Mouse (Mus musculus) midbrain, embryonic 10.5 days (tissue): ENCODE data around the gene C2cd5. TPM values are rescaled to one million over a fixed set of nuclear protein-coding genes. Genes with fewer than 3 reads are reported as not detected.
"Not testable (repeated sequence)": the region's sequence is repeated elsewhere in the genome, so short reads cannot be mapped to it uniquely, and the experiment has no call there.

ENCODE experiments used
- DNase-seq: peaks from one replicate; pipeline ENCODE4 v3.0.0-alpha.2; 2017; ENCODE audit warnings: low spot score
- H3K27ac ChIP-seq: fragments of 300-500 bp; sonication (generic); replicated peaks from 2 replicates; pipeline ENCODE4 v1.5.1; 2016; ENCODE audit warnings: mild to moderate bottlenecking
- H3K27me3 ChIP-seq: fragments of 300-500 bp; sonication (generic); 2 replicates; pipeline ENCODE4 v1.6.1; 2016; ENCODE audit warnings: low read depth, mild to moderate bottlenecking; ENCODE audit not compliant: poor library complexity, severe bottlenecking
- H3K36me3 ChIP-seq: fragments of 300-500 bp; sonication (generic); 2 replicates; pipeline ENCODE4 v1.6.1; 2016; ENCODE audit warnings: mild to moderate bottlenecking, moderate library complexity
- H3K4me1 ChIP-seq: fragments of 300-500 bp; sonication (generic); 2 replicates; pipeline ENCODE4 v1.6.1; 2016
- H3K4me3 ChIP-seq: fragments of 300-500 bp; sonication (generic); 2 replicates; pipeline ENCODE4 v1.5.1; 2016; ENCODE audit warnings: mild to moderate bottlenecking, moderate library complexity
- H3K9me3 ChIP-seq: fragments of 300-500 bp; sonication (generic); replicated peaks from 2 replicates; pipeline ENCODE4 v1.6.1; 2016; ENCODE audit warnings: mild to moderate bottlenecking
- whole genome bisulfite sequencing: fragments of 180-500 bp; shearing (Covaris S2); methylation state at CpG from one replicate; pipeline ENCODE4 v1.1.7; 2016; 5-methylcytosine and 5-hydroxymethylcytosine counted together
- polyA plus RNA-seq: library from polyadenylated mRNA; unstranded; fragments of >200 nt; fragmentation: Nextera tagmentation; extraction: Ambion mirVana; gene quantifications from 2 replicates; pipeline ENCODE4 v1.2.1, GENCODE M21; 2016

Gene C2cd5
- polyA plus RNA-seq, 1 experiment from 2014 or later, result 35.8 TPM

GRCm38 (mm10) chr6:143023691-143024090 lies 76.2 kb downstream of the C2cd5 start:
- Histone ChIP-seq H3K36me3 (peaks cover 41% of the 10 kb centered on the region), H3K27me3 (no peaks in the 10 kb centered on the region), H3K4me3 (no peak overlapping the region), H3K27ac (no peak overlapping the region), H3K9me3 (no peaks in the 10 kb centered on the region), H3K4me1 (no peaks in the 10 kb centered on the region)
- 92% methylated on average over 6 of the region's 6 CpGs for WGBS
- no peak for DNase-seq

DNA sequence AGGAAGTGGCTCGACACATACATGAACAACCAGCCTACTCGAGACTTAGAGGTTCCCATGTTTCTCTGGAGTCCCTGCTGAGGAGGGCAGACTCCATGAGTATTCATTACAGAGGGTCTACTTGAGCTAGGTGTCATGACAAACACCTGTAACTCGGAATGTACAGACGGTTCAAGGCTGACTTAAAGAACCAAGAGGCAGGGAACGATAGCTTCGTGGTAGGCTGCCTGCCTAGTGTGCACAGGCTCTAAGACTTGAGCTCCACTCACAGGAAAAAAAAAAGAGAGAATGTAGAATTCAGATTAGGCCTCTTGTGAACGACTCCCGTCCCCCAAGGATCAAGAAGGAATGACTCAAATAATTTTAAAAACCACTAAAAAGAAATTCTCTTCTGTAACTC lies 78.2 kb downstream of the C2cd5 start:
- Histone ChIP-seq H3K27ac (no peak overlapping the region), H3K4me3 (no peak overlapping the region), H3K36me3 (peaks cover 37% of the 10 kb centered on the region), H3K9me3 (no peaks in the 10 kb centered on the region), H3K27me3 (no peaks in the 10 kb centered on the region), H3K4me1 (no peaks in the 10 kb centered on the region)
- DNase-seq, result no peak
- 95% methylated on average over 8 of the region's 8 CpGs for WGBS

- Histone ChIP-seq H3K9me3 (no peaks in the 10 kb centered on the region), H3K4me3 (no peak overlapping the region), H3K27me3 (no peaks in the 10 kb centered on the region), H3K36me3 (peaks cover 42% of the 10 kb centered on the region), H3K4me1 (no peaks in the 10 kb centered on the region), H3K27ac (no peak overlapping the region)
- DNase-seq, result no peak
- 70% methylated on average over 5 of the region's 5 CpGs for WGBS
These were observed 79.3 kb downstream of the C2cd5 start for GRCm38 (mm10) chr6:143020647-143021046.

- Histone ChIP-seq H3K4me1 (no peaks in the 10 kb centered on the region), H3K36me3 (peaks cover 41% of the 10 kb centered on the region), H3K9me3 (no peaks in the 10 kb centered on the region), H3K27me3 (no peaks in the 10 kb centered on the region), H3K27ac (no peak overlapping the region), H3K4me3 (no peak overlapping the region)
- WGBS, result 96% methylated on average over 4 of the region's 4 CpGs
- no peak for DNase-seq
These were observed 79.8 kb downstream of the C2cd5 start for GRCm38 (mm10) chr6:143020146-143020545.

DNA sequence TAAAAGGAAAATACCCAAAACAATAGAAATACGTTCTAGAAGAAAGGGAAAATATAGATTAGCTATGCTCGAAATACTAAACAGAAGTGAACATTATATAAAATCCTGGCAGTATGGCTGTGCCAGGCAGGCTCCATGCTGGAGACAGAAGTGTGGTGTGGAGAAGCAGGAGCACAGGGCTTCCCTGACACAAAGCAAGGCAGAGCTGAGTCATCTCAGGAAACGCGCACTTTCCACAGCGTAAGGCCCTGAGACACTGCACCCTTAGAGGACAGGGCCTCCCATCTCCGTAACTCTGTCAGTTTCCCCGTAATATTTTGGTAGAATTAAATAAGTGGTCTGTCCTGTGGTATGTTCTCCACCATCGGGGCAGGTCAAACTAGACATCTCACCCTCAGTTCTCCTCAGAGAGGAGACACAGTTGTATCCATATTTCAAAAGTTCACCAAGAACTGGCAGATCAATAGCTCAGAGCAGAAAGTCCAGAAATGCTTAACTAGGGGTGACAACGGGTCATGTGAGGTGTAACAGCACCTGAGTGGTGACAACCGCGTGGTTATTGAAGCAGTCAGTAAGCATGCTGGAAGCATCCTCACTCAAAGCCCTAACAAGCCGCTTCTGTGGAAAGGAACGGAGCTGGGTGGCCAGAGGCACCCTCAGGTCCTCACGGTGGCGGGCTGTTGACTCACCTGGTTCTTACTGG lies 87.3 kb downstream of the C2cd5 start:
- DNase-seq, result no peak
- Histone ChIP-seq H3K4me1 (no peaks in the 10 kb centered on the region), H3K36me3 (peaks cover 68% of the 10 kb centered on the region), H3K4me3 (no peak overlapping the region), H3K27ac (no peak overlapping the region), H3K9me3 (no peaks in the 10 kb centered on the region), H3K27me3 (no peaks in the 10 kb centered on the region)
- 96% methylated on average over 15 of the region's 15 CpGs for WGBS

- Histone ChIP-seq H3K4me3 (no peak overlapping the region), H3K27me3 (no peaks in the 10 kb centered on the region), H3K9me3 (peaks cover 7% of the 10 kb centered on the region; the same call in 1 of the 2 replicates), H3K27ac (no peak overlapping the region), H3K36me3 (peaks cover 52% of the 10 kb centered on the region), H3K4me1 (no peaks in the 10 kb centered on the region)
- WGBS, result 81% methylated on average over 5 of the region's 5 CpGs
- no peak for DNase-seq
These were observed 91.1 kb downstream of the C2cd5 start for GRCm38 (mm10) chr6:143008865-143009264.

DNA sequence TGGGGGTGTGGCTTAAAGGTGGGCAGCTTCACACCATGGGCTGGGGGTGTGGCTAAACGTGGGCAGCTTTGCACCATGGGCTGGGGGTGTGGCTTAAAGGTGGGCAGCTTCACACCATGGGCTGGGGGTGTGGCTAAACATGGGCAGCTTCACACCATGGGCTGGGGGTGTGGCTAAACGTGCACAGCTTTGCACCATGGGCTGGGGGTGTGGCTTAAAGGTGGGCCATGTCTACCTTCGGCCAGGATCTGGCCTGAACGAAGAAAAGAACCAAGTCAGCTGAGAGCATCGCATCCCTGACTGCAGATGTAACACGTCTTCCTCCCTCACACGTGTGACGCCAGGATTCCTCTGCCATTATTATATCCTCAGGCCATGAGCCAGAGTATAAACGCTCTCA lies 94.7 kb downstream of the C2cd5 start:
- DNase-seq, H3K27me3 ChIP-seq, H3K9me3 ChIP-seq, H3K27ac ChIP-seq, H3K4me1 ChIP-seq, H3K4me3 ChIP-seq: not testable (repeated sequence)
- 94% methylated on average over 9 of the region's 9 CpGs for WGBS
- H3K36me3 ChIP-seq, result peaks cover 19% of the 10 kb centered on the region

GRCm38 (mm10) chr6:143004801-143005200 lies 95.1 kb downstream of the C2cd5 start:
- DNase-seq, result no peak
- peaks cover 7% of the 10 kb centered on the region; the same call in 1 of the 2 replicates for H3K9me3 ChIP-seq
- peaks cover 15% of the 10 kb centered on the region; the same call in 1 of the 2 replicates for H3K36me3 ChIP-seq
- H3K27ac ChIP-seq, result no peak overlapping the region
- no peaks in the 10 kb centered on the region for H3K4me1 ChIP-seq
- 78% methylated on average over 9 of the region's 9 CpGs for WGBS
- no peak overlapping the region for H3K4me3 ChIP-seq
- no peaks in the 10 kb centered on the region for H3K27me3 ChIP-seq

GRCm38 (mm10) chr6:142998221-142998999 lies 101.5 kb downstream of the C2cd5 start:
- H3K36me3 ChIP-seq, result no peaks in the 10 kb centered on the region
- 78% methylated on average over 12 of the region's 12 CpGs for WGBS
- H3K4me3 ChIP-seq, result no peak overlapping the region
- no peaks in the 10 kb centered on the region for H3K9me3 ChIP-seq
- H3K27me3 ChIP-seq, result no peaks in the 10 kb centered on the region; the same call in 1 of the 2 replicates
- H3K27ac ChIP-seq, result no peak overlapping the region
- H3K4me1 ChIP-seq, result peaks cover 10% of the 10 kb centered on the region
- no peak for DNase-seq

GRCm38 (mm10) chr6:142996887-142997286 lies 103.1 kb downstream of the C2cd5 start:
- H3K9me3 ChIP-seq, result no peaks in the 10 kb centered on the region
- H3K36me3 ChIP-seq, result no peaks in the 10 kb centered on the region
- no peak overlapping the region for H3K27ac ChIP-seq
- no peak for DNase-seq
- H3K27me3 ChIP-seq, result no peaks in the 10 kb centered on the region; the same call in 1 of the 2 replicates
- H3K4me1 ChIP-seq, result peaks cover 18% of the 10 kb centered on the region
- H3K4me3 ChIP-seq, result no peak overlapping the region
- 69% methylated on average over 3 of the region's 3 CpGs for WGBS

- WGBS, result 74% methylated on average over 5 of the region's 5 CpGs
- DNase-seq, result no peak
- Histone ChIP-seq H3K27me3 (no peaks in the 10 kb centered on the region; the same call in 1 of the 2 replicates), H3K27ac (no peak overlapping the region), H3K4me3 (no peak overlapping the region), H3K4me1 (peaks cover 26% of the 10 kb centered on the region), H3K36me3 (no peaks in the 10 kb centered on the region), H3K9me3 (no peaks in the 10 kb centered on the region)
These were observed 104.4 kb downstream of the C2cd5 start for GRCm38 (mm10) chr6:142995567-142995966.

DNA sequence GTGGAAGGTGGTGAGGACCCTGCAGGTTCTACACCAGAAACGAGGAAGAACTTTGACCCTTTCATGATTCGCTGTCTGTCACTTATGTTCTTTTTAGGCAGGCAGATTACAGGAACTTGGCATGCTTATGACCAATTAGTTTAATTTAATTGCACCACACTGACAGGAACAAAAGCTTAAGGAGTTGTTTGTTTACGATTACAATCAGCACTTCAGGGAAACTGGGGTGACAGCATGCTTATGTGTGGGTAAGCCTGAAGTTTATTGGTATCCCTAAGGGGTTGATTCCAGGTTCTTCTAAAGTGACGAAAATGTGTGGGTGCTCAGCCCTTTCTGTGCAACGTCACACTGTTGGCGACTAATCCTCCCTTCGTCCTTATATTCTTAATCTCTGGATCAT lies 105.1 kb downstream of the C2cd5 start:
- Histone ChIP-seq H3K36me3 (no peaks in the 10 kb centered on the region), H3K27ac (no peak overlapping the region), H3K4me1 (peaks cover 26% of the 10 kb centered on the region), H3K4me3 (no peak overlapping the region), H3K27me3 (no peaks in the 10 kb centered on the region; the same call in 1 of the 2 replicates), H3K9me3 (no peaks in the 10 kb centered on the region)
- 74% methylated on average over 7 of the region's 7 CpGs for WGBS
- no peak for DNase-seq
